Comparison of ENCODE assay signal across 8 mouse cellular contexts in the genomic region with DNA sequence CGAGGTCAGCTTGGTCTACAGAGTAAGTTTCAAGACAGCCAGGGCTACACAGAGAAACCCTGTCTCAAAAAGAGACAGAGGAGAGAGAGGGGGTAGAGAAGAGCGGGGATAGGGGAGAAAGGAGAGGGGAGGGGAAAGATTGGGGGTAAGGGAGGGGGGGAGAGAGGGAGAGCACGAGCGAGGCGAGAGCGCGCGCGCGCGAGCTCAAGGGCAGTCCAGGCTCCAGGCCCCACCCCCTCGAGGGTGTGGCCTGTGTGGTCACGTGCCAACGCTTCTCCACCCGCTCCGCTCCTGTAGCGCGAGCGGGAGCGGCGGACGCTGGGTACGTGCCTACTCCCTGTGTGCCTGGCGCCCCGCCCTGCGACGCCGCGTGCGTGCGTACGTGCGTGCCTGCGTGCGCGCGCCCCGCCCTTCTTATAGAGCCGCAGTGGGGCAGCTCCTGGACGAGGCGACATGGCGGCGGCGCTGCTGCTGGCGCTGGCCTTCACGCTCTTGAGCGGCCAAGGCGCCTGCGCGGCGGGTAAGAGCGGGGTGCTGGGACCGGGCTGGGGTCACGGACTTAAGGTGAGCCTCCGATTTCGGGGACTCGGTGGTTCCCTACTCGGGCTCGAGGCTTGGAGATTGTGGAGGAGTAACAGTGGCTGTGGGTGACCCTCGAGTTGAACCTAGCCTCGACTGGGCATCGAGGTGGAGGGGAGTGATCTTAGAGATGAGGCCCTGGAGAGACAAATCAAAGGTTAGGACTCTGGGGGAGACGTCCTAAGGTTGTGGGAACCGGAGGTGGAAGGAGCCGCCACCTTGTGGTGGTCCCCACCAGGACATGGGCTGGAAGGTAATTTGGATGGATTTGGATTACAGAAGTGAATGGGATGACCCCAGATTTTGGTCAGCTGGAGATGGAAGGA. TPM values are rescaled to one million over a fixed set of nuclear protein-coding genes. Genes with fewer than 3 reads are reported as not detected.
A peak's percentile ranks its signal among the peaks of the same experiment; 100 is the strongest.
DNase-seq lines count a peak whose midpoint lies in the region; ATAC-seq lines count a peak whose summit lies in the region.

Bsg (plus strand) TSS at position 427 of the 905 bp plus-strand sequence.

- peak within 1 kb of the TSS; percentile 87 for H3K9ac ChIP-seq in hindbrain, embryonic 13.5 days

- peak; percentile 100 for DNase-seq in NIH3T3 (ENCODE audit: low read depth)
- peak; percentile 100 for DNase-seq in cerebellum, postnatal 10 days
- peak; percentile 98 for DNase-seq in frontal cortex, postnatal 14 days (ENCODE audit: low spot score in 2 of 2)
- peak; percentile 95 to 96 for DNase-seq in layer of hippocampus, postnatal 25 days (ENCODE audit: extremely low spot score in 1 of 2, low spot score in 1 of 2)
- peak; percentile 99 for DNase-seq in lung, postnatal 25 days (ENCODE audit: low spot score)
- peak; percentile 98 for DNase-seq in retina, embryonic 14.5 days (ENCODE audit: low spot score)
- DNase-seq in thymus, postnatal 4 days, result peak; percentile 98

- H3K9me3 ChIP-seq in hindbrain, embryonic 13.5 days, result no peaks in the 10 kb centered on the region

- H3K27ac ChIP-seq in hindbrain, embryonic 13.5 days, result peak within 1 kb of the TSS; percentile 83

- peaks cover 13% of the 10 kb centered on the region for H3K36me3 ChIP-seq in hindbrain, embryonic 13.5 days

- H3K4me2 ChIP-seq in hindbrain, embryonic 13.5 days, result peak within 1 kb of the TSS; percentile 94

- under 1% methylated on average over 59 of the region's 65 CpGs for WGBS in hindbrain, embryonic 13.5 days

- no peaks in the 10 kb centered on the region for H3K27me3 ChIP-seq in hindbrain, embryonic 13.5 days

- peak; percentile 95 for ATAC-seq in hindbrain, embryonic 13.5 days (ENCODE audit: low FRiP score)

- H3K4me1 ChIP-seq in hindbrain, embryonic 13.5 days (replicated peaks), result peaks cover 41% of the 10 kb centered on the region

- H3K4me3 ChIP-seq in hindbrain, embryonic 13.5 days, result peak within 1 kb of the TSS; percentile 66

RNA-seq across cellular contexts. Expression of gene Bsg, which starts in this region (rescaled TPM):
- polyA plus RNA-seq in hindbrain, embryonic 13.5 days (2015; fragmentation: Nextera tagmentation; extraction: Ambion mirVana), result 690 and 717 TPM in 2 replicates
- 100 to 1,000 TPM; 610 to 665 TPM for total RNA-seq in layer of hippocampus, postnatal 25 days (2021)

Comparison
In these comparisons a context has a peak if more than half of its experiments do, and no peak if none do; other contexts are left out.
1. Peak in every context shown above with its lines: DNase-seq, ATAC-seq, H3K4me3 ChIP-seq and H3K27ac ChIP-seq.